Mouse (Mus musculus) embryo, embryonic 9.5 days (tissue): ENCODE measurements at regions not wholly inside any gene's neighbourhood (a gene's known extent, or its start where the extent isn't known, plus 50 kb on each side); places are given as distances from the start of the nearest gene placed in this dataset.

Source experiments
- DNase-seq: peaks from one replicate; pipeline ENCODE4 v3.0.0-alpha.2; 2017; ENCODE audit errors: extremely low spot score

DNA sequence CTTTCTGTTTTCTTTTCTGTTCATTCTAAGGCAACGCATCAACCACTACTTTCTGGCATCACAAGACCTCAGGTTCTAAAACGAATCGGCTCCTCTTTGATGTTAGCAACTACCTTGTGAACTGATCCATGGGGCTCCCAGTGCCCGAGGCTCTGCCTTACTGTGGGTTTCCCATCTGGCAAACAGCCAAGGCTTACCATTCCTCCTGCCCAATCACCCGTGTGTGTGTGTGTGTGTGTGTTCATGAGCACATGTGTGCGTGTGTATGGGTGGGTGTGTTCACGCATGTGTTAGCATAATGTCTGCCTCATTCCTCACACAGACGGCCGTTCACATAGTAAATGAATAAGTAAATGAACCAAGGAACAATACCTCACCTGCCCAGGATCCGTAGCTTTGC, 138.3 kb upstream of the Lpp start:
- DNase-seq = no peak

DNA sequence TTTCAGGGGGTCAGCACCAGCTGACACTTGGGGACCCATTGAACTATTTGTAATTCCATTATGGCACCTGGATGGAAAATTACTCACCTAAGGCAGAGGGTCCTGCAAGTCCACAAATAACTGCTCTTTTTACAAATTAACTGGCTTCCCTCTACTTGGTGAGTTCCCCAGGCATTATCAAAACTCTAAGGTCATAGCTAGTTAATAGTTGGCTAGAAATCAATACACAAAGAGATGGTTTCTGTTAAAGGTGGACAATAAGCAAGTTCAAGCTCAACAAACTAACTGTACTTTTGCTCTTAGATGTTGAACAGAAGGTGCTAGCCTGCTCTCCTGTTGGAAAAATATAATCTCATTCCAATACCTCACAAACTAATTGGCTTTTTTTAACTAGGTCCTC, 138.7 kb upstream of the Lpp start:
- no peak for DNase-seq

DNA sequence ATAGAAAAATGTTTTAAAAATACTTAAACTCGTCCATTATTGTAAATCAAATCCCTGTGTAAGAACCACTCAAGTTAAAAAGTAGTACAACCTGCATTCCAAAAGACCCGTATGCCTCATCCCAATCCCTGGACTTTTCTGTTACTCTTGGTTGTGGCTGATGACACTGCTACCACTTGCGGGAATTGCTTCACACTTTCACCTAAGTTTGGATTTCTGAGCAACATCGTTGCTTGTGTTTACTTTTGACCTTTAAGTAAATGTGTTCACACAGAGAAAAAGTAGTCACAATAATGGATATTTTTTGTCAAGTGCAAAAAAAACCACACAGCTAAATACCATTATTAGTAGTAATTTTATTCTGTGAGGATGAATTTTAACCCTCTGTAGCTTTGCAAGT, 139.2 kb upstream of the Lpp start:
- DNase-seq = no peak

DNA sequence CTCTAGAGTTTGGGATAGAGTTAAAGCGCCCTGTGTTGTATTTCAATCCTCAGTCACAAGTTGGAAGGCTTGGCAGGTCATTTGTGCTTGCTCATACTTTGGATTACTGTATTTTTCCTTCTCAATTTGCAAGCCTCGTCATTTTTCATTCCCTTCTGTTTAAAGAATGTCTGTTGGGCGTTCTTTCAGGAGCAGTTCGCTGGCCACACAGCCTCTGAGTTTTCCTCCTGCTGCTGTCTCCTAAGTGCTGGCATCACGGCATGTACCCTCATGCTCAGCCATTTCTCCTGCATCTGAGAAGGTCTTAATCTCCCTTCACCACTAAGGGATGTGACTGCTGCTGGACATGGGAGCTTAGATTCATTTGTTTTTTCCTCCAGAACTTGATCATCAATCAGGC, 146.0 kb upstream of the Lpp start:
- DNase-seq = no peak

DNA sequence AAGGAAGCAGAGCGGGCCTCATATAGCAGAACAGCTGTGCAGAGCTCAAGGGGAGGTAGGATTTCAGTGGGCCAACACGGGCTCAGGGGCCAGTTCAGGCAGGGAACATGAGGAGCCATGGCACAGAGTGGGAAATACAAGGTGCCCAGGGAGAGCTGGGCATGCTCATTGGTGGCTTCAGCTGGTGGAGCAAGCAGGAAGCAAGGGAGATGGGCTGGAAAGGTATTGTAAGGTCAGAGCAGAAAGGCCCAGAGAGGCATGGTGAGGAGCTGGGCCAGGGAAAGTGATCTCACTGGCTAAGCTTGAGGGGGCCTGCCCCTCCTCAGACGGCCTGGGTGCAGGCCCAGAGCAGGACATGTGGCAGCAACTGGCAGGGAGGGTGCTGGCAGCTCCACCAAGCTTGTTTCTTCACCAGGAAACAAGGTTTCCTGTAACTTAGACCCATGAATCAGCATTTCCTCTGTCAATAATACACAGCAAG, 155.2 kb upstream of the Lpp start:
- no peak for DNase-seq

DNA sequence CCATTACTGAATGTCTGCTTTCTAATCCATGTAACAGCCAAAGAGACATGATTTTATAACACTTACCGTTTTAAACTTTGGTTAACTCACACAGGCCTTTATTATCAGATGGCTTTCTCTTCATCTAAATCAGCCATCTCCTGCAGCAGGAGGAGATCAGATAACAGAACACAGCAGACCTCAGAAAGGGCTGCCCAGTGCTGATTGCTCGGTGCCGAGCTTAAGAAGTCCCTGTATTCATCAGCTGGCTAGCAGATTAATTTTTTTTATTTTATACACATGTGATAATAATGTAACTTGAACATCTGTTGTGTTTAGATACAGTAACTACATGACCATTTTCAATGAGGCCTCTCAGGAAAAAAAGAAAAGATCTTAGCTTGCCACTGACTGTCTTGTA, 155.9 kb upstream of the Lpp start:
- DNase-seq = no peak

DNA sequence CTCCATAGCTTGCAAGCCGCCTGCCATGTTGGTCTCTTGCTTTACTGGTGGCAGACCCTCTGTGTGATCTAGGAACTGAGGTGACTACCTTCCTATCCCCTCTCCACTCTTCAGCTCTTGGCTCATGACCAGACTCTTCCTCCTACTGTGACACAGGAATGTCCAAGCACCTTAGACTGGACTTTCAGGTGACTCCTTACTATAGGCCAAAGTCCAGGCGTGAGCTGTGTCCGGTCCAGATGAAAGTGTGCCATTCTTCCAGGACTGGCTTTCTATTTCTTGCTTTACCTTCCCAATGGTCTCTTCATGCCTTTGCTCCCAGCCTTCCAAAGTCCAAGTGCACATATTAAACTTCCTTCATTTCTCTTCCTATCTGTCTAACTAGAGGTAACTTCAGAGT, 156.3 kb upstream of the Lpp start:
- no peak for DNase-seq

DNA sequence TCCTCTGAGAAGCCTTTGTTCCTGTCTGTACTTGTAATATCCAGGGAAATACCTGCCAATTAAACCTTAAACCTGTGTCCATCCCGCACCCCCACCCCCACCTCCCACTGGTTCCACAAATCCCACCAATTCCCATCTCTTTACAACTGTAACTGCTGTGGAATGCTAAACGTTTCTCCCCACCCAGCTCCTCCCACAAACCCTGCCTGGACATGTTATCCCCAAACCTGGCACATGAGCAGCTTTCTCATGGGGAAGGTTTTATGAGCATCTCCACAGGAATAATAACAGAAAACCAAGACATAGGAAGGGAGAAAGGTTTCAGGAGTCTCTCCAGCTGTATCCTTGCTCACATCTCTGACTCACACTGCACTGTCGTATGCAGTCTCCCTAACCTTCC, 156.8 kb upstream of the Lpp start:
- no peak for DNase-seq

DNA sequence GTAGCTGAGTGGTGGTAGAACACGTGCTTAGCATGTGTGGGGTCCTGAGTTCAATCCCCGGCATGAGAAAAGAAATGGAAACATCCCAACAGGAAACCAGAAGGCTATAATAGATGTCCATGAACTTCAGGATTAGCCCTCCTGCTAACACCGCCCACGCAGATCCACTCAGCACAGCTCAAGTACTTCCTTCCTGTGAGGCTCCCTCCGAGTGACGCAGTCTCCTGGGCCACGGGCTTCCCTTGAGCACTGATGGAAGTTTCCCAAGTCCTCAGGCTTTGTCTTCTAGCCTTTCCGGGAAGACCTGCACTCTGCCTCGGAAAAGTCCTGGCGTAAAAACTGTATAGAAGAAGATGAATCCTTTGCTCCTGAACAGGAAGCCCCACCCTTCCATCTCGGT, 158.5 kb upstream of the Lpp start:
- DNase-seq = no peak

DNA sequence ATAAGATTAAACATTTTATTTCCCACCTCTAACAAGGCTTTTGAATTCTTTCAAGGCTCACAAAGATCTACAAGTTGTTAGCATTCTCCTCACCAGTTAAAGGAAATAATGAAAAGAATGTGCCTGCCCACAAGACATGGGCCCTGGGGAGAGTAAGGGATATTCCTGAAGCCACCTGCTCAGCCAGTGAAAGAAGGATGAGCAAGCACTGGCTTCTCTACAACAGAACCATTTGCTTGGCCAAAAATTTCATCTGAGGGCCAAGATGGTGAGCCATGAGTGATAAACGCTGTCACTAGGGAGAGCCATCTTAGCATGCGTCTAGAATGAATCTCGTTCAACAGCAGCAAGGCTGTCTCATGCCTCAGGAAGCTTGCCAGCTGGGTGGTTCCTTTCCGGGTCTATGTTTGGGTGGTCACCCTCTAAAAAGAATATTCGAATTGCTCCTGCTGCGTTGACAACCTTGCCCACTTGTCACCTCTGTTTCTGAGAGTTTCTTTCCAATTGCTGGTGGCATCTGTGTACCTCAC, 161.2 kb upstream of the Lpp start:
- DNase-seq = no peak

DNA sequence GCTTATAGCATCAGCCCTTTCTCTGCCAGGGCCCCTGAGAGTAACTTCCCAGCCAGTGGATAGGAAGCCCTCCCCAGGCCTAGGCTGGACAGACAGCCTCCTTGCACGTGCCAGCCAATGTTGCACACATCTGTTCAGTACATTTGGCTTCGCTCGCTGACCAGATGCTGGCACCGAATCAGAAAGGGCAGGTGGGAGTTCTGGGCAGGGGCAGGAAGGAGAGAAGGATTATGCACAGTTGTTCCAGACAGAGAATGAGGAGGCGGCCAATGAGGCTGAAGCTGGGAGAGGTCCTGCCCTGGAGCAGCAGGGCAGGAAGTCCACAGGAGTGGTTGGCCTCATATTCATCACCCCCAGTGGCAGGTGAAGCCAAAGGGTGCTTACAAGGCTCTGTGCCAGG, 161.8 kb upstream of the Lpp start:
- DNase-seq = no peak

DNA sequence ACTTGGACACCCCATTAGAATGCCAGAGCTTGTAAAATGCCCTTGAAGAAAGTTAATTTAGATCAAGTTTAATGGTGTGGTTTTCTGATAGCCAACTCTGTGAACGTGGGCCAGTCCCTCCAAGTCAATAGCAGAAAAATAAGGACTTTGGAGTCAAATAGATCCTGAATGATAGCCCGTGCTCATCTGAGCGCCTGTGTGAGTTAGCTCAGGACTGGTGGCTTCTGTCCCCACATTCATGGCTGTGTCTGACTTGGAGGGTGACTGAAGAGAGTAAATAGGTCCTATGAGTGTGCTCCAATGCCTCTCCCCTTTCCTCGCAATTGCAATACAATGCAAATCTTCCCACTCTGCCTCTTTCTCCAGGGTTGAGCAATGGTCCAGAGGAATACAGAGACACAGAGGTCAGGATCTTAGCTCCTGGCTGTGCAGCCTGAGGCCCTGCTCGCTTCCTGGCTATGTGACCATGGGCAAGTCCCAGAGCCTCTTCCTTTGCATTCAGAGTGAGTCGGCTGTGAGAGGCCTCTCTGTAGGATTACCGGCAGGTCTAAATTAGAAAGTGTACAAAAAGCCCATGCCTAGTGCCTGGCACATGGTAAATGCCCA, 164.2 kb upstream of the Lpp start:
- no peak for DNase-seq

DNA sequence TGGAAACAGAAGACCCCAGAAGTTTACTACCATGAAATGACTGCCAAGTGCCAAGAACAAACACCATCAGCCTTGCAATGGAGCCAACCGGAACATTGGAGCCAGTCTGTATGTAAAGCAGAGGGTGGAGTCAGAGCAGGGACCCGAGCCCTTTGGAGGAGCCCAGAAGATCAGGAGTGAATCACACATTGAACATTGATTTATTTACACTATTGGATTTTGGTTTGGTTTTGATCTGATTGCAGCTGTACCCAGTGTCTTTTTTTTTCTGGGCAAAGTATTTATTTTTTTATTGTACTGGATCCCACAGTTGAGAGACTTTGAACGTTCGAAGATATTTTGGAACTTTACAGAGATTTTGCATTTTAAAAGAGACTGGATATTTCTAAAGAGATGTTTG, 167.4 kb upstream of the Lpp start:
- no peak for DNase-seq

DNA sequence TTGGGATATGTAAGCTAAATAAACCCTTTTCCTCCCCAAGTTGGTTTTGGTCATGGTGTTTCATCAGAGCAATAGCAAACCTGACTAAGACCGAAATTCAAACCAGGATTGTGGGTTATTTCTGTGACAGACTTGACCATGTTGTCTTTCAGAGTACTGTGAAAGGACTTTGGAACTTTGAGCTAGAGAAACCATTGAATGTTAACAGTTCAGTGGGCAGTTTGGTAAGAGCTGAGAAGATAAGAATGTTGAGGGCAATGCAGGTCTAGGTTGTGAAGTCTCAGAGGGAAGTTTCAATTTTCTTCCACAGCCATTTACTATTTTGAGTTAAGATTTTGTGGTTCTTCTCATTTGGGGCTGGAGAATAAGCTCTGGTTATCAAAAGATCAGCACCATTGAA, 168.2 kb upstream of the Lpp start:
- DNase-seq = no peak

DNA sequence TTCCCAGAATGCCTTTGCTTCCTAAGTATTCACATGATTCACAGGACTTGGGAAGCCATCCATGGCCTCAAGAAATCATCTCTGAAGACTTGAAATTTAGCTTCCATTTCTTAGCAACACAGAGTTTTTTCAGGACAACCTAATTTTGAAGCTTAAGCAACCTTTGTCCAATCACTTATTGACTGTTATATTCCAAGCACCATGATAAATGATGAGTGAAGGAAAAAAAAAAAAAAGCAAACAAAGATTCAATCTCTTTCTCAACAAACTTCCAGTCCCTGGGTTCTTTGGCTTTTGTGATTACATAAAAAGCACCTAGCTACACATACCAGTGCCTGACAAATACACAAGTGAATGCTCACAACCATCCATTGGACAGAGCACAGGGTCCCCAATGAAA, 169.4 kb upstream of the Lpp start:
- DNase-seq = no peak

DNA sequence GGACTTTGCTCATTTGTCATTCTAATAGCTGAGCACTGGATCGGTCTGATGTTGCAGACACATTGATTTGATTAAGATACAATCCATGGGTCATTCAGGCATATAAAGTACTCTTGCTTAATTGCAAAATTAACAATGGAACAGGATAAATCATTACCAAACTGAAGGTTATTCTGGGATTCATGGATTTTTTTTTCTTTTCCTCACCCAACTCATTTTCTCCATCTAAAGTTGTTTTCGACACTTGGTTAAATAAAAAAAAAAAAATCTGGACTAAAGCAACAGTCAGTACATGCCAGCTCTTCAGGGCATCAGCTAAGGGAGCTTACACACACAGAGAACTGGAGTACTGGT, 169.8 kb upstream of the Lpp start:
- no peak for DNase-seq

DNA sequence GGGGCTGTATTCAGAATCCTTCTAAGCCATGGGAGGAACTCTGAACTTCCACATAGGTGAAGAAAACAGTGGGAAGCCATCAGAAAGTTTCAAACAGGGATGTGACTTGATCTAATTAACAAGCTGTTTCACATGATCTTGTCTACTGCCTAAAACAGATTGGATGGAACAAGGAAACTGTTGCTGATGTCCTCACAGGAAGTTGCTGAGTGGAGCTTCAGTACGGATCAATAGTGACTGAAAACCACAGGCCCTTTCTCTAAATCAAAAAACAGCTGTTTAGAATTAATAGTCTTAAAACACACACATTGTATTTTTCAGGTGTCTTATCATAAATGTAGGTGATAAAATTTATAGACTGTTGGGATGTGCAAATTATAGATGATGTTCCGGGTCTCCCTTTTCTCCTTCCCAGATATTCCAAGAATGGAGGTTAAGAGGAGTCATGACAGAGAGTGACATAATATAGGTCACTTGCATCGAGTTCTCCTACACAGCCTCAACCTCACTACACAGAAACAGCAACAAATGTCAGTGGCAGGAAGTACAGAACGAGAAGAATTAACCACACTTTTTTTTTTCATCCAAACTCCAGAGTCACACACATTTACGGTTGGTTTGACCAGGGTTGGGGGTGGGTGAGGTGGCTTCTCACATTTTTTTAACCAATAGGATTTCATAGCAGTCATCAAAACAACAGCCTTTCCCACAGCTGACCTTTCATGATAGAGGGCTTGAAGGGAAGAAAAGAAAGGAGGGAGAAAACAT, 170.4 kb upstream of the Lpp start:
- DNase-seq = no peak

DNA sequence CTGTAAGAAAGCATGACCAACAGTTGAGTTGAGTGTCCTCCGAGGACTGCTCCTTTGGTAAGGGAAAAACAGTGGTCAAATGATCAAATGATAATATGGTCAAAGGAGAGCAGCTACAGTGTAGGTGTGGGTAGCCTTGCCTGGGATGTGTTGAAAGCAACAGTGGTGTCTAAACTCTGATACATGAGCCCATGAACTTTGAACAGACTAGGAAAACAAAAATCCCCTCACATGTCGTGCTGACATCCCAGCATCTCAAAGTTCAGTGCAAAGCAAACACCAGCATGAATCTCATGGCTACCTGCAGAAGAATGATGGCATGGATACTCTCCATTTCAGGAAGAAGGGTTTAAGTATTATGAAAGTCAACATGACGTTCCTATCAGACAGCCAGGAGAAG, 171.3 kb upstream of the Lpp start:
- DNase-seq = no peak

DNA sequence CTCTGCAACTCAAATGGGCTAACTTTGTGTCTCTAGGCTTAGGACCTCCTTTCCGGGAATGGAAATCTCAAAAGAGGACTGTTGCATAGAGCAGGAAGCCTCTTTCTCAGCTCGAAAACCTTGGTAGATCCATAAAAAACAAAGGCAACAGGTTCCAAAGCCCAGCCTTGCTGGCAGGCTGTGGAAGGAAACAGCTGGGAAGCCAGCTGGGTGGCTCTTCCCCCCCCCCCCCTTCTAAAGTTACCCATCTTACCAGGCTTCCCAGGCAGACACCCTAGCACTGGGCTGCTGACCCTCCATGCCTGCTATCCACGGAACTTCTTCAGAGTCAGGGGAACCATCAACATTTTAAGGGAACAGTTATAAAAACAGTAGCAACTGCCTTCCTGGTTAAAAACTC, 172.7 kb upstream of the Lpp start:
- DNase-seq = no peak

DNA sequence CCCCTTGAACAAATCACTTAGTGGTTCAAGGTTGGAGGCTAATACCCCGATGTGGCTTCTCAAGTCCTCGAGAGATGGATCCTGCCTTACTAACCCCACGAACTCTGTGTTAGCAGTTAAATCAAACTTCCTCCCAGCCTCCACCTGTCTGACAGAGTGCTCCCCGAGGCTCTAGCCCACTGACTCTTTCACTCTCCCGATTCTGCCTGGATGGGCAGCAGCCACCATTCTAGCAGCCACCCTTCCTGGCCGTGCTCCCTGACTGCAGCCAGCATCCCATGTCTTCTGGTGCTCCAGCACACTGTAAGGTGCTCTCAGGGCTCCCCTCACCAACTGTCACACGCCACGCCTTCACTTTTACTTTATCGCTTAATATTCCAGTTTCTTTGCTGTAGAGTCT, 173.6 kb upstream of the Lpp start:
- DNase-seq = no peak

DNA sequence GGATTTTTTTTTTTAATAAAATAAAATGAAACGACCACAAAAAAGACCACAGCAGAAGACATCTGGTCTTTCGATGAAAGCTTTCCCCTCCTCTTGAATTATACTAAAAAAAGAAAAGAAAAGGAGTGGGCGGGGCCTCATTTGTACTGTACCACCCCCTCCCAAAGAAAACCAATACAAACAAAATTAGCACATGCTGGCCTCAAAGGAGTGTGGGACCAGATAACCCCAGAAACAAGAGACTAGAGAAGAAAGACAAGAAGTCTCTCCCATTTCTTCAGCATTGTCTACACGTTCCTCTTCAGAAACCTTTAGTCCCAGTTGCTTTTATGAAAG, 174.5 kb upstream of the Lpp start:
- DNase-seq = no peak

DNA sequence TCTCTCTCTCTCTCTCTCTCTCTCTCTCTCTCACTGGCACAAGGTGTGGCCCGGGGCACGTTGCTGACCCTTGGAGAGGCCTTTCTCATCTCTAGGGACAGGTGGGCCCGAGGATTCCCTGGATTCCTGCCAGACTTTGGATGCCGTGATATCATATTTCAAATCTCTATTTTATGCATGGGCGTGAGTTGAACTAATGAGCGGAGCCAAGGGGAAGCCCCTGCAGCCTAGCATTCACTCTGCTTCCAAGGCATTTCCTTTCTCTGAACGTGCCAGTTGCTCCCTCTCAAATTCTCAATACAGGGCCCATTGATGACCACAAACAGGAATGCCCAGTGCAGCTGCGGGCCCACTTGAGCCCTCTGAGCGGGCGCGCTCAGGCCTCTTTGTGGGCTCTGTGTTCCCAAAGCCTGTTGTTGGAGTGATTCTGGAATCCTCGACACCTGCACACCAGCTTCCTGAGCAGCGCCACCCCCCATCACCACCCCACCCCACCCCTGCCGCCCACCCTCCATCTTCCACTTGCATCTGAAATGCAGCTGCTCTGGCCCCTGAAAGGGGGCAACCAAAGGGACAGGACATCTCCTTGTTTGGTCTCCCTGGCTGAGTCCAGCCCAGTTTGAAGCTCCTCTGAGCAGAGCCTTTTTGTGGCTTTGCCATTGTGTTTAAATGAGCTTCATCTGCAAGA, 175.0 kb upstream of the Lpp start:
- peak; percentile 19 for DNase-seq

DNA sequence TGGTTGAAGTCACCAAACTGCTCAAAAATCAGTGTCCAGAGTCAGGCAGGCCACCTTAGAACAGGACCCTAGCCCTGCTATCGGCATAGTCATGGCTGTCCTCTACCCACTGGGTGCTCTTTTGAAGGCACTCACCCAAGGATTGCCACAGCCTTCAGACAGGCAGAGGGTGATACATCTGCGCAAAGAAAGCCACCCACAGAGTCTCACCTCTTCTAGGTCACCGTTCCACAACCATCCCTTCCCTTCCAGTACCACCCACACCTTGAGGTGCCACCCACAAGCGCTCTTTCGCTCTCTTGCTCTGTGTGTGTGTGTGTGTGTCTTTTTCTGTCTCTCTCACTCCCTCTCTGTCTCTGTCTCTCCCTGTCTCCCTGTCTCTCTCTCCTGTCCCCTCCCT, 176.5 kb upstream of the Lpp start:
- no peak for DNase-seq
